Mouse (Mus musculus): ENCODE measurements at regions not wholly inside any gene's neighbourhood (a gene's known extent, or its start where the extent isn't known, plus 50 kb on each side); places are given as distances from the start of the nearest gene placed in this dataset.

- no peak overlapping the region for H3K9ac ChIP-seq (ENCODE audit: control insufficient read depth, low read depth, low read length, poor library complexity, severe bottlenecking)
- no peaks in the 10 kb centered on the region for H3K36me3 ChIP-seq (ENCODE audit: control insufficient read depth in 1 of 2, insufficient read depth in 2 of 2, low read length in 2 of 2)
- no peak for TF ChIP-seq TBP (IDR thresholded peaks at IDR 0.05; ENCODE audit: low read depth, low read length)
- no peak for TF ChIP-seq GABPA (IDR thresholded peaks at IDR 0.05; ENCODE audit: low read depth, low read length)
- TF ChIP-seq NRF1 (IDR thresholded peaks at IDR 0.05; ENCODE audit: insufficient read depth, low read depth, low read length, poor library complexity, severe bottlenecking): no peak
- no peak for TF ChIP-seq ETS1 (IDR thresholded peaks at IDR 0.05; ENCODE audit: low read depth, low read length)
- no peak for TF ChIP-seq TCF12 (IDR thresholded peaks at IDR 0.05; ENCODE audit: low read depth, low read length)
- no peak for TF ChIP-seq MAFK (IDR thresholded peaks at IDR 0.05; ENCODE audit: borderline replicate concordance, low read depth, low read length)
- no peak for TF ChIP-seq MEF2A (IDR thresholded peaks at IDR 0.05; ENCODE audit: extremely low read depth, insufficient replicate concordance, low read depth, low read length, poor library complexity, severe bottlenecking)
- TF ChIP-seq SMC3 (IDR thresholded peaks at IDR 0.05; ENCODE audit: low read depth, low read length): no peak
- no peak for TF ChIP-seq USF1 (IDR thresholded peaks at IDR 0.05; ENCODE audit: low read depth, low read length)
- no peak for TF ChIP-seq MYB (IDR thresholded peaks at IDR 0.05; ENCODE audit: low read depth, low read length)
- no peak for TF ChIP-seq ZC3H11A (IDR thresholded peaks at IDR 0.05; ENCODE audit: low read depth, low read length)
- no peak for TF ChIP-seq TAL1 (IDR thresholded peaks at IDR 0.05; ENCODE audit: low read length)
- no peak for TF ChIP-seq POLR2AphosphoS2 (IDR thresholded peaks at IDR 0.05; ENCODE audit: low read length)
- H3K27ac ChIP-seq (ENCODE audit: control insufficient read depth, low read depth, low read length): no peak overlapping the region
- H3K27me3 ChIP-seq (ENCODE audit: control insufficient read depth in 1 of 2, insufficient read depth in 2 of 2, low read length in 2 of 2): no peaks in the 10 kb centered on the region
- H3K4me3 ChIP-seq (ENCODE audit: control insufficient read depth in 1 of 2, insufficient read depth in 1 of 2, low read depth in 2 of 2, low read length in 2 of 2): no peak overlapping the region
- H3K4me1 ChIP-seq (ENCODE audit: control insufficient read depth in 1 of 2, insufficient read depth in 2 of 2, low read length in 2 of 2): no peaks in the 10 kb centered on the region
- no peak for DNase-seq (ENCODE audit: low read depth, low spot score)
- no peaks in the 10 kb centered on the region for H3K9me3 ChIP-seq (replicated peaks; ENCODE audit: insufficient read depth, low read length)
- no peaks in the 10 kb centered on the region for H3K79me2 ChIP-seq (ENCODE audit: control insufficient read depth, insufficient read depth, low read length, poor library complexity)
Observed at GRCm38 (mm10) chr14:76281867-76282266, 132.9 kb upstream of the Tsc22d1 start.

- Histone ChIP-seq H3K27ac (ENCODE audit: control insufficient read depth, low read depth, low read length) (no peak overlapping the region), H3K79me2 (ENCODE audit: control insufficient read depth, insufficient read depth, low read length, poor library complexity) (no peaks in the 10 kb centered on the region), H3K9ac (ENCODE audit: control insufficient read depth, low read depth, low read length, poor library complexity, severe bottlenecking) (no peak overlapping the region), H3K4me3 (ENCODE audit: control insufficient read depth in 1 of 2, insufficient read depth in 1 of 2, low read depth in 2 of 2, low read length in 2 of 2) (no peak overlapping the region), H3K27me3 (ENCODE audit: control insufficient read depth in 1 of 2, insufficient read depth in 2 of 2, low read length in 2 of 2) (no peaks in the 10 kb centered on the region), H3K9me3 (replicated peaks; ENCODE audit: insufficient read depth, low read length) (no peaks in the 10 kb centered on the region), H3K36me3 (ENCODE audit: control insufficient read depth in 1 of 2, insufficient read depth in 2 of 2, low read length in 2 of 2) (no peaks in the 10 kb centered on the region), H3K4me1 (ENCODE audit: control insufficient read depth in 1 of 2, insufficient read depth in 2 of 2, low read length in 2 of 2) (no peaks in the 10 kb centered on the region)
- TF ChIP-seq RAD21 (IDR thresholded peaks at IDR 0.05; ENCODE audit: low read depth, low read length): no peak
- TF ChIP-seq E2F4 (IDR thresholded peaks at IDR 0.05; ENCODE audit: borderline replicate concordance, low read depth, low read length): no peak
- TF ChIP-seq CHD2 (IDR thresholded peaks at IDR 0.05; ENCODE audit: low read length): no peak
- no peak for DNase-seq (ENCODE audit: low read depth, low spot score)
Observed at GRCm38 (mm10) chr14:76287768-76288167, 127.0 kb upstream of the Tsc22d1 start.
